Mouse (Mus musculus): Measurements from ENCODE around the gene Pdzd7.

The Pdzd7 gene

DNA sequence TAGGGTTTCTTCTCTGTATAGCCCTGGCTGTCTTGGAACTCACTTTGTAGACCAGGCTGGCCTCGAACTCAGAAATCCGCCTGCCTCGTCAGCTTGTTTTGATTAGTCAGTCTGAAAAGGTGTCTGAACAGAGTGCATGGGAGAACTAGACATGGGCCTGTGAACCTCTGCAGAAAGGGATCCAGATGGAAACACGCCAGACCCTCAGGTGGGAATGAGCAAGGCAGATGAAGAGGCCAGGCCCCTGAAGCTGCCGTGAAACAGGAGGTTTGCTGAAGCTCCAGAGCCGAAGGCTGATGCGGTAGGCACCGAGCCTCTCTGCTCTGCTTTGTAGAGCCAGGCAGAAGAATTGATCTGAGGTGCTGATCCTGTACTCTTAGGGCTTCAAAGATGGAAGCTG, 33.3 kb downstream of the Pdzd7 start:
- no peak for DNase-seq

DNA sequence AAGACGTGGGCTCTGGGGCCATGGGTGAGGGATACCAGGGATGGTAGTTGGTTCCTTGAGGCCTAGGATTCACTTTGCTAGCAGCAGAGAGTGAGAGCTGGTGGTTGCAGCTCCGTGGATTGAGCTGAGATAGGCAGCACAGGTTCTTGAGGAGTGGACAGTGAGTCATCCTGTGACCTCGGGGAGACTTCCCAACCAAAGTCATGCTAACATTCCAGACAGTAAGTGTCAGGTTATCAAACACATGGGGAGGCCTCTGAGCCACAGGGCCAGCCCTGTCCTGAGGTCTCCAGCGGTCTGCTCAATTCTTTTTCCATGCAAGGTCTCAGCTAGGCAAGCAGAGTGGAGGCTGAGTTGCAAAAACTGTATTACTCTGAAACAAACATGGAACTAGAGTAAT, 34.9 kb downstream of the Pdzd7 start:
- no peak for DNase-seq

DNA sequence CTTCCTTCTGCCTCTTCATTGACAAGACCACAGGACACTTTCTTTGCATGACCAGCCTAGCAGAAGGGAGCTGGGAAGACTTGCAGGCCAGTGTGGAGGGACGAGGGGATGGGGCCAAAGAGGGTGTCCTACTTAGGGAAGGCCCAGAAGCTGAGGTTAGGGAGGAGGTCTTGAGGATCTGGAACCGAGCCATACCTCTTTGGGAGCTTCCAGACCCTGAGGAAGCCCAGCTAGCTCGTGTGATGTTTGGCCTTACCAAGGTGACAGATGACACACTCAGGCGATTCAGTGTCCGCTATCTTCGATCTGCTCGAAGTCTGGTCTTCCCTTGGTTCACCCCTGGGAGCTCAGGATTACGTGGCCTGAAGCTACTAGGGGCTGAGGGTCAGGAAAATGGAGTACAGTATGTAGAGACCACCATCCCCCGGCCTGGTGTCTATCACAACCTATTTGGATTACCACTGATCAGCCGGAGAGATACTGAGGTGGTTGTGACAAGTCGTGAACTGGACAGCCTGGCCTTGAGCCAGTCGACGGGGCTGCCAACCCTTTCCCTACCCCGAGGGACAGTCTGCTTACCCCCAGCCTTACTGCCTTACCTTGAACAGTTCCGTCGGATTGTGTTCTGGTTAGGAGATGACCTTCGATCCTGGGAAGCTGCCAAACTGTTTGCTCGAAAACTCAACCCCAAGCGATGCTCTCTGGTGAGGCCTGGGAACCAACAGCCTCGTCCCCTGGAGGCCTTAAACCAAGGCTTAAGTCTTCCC, 37.9 kb downstream of the Pdzd7 start:
- no peak for DNase-seq

DNA sequence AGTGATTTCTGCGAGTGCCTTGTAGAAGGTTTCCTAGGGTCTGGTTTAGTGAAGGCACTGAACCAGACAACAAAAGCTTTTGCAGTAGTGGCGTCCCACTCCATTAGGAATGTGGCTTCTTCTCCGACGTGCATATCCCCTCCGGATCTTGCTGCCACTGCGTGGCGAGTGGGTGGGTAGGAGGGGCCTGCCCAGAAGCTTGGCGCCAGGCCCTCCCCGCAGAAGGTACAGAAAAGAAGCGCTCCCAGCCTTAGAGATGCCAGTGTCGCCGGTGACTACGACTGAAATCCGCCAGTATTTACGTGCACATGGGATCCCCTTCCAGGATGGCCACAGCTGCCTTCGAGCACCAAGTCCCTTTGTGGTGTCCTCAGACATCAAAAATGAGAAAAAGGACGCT, 38.5 kb downstream of the Pdzd7 start:
- DNase-seq: no peak

DNA sequence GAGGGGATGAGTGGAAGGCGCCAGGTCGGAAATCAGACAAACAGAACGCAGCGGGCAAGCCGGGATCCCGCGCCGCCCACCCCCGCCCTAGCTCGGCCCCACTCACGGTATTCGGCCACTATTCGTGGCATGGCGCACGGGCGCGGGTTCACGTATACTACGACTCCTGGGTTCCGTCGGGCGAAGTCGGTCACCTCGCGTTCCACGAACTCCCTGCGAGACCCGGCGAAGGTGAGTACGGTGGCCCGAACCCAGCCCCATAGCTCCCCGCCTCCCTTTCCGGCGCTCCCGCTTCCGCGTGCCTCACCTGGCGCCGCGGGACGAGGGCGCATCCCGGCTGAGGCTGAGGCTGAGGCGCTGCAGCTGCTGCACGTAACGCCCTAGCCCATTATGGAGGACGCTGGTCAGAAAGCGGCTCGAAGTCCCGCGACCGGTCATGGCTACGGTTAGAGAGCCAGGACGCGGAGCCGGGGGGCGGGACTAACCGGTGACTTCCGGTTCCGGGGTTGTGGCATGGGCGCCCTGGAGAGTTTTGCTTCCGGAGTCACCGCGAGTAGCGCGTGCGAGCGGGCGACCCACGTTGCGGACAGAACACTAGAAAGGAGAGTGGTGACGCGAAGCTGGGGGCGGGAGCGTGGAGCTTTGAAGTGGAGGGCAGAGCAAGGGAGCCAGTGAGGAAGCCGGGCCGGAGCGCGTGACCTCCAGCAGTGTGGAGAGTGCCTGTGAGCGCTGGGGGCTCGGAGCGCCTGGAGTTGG, 39.4 kb downstream of the Pdzd7 start, which contains the start of gene Mrpl43:
Gene Mrpl43, minus strand, starts transcription at position 486 of the 756 bp plus-strand sequence.
- peak; percentile 98 for DNase-seq

DNA sequence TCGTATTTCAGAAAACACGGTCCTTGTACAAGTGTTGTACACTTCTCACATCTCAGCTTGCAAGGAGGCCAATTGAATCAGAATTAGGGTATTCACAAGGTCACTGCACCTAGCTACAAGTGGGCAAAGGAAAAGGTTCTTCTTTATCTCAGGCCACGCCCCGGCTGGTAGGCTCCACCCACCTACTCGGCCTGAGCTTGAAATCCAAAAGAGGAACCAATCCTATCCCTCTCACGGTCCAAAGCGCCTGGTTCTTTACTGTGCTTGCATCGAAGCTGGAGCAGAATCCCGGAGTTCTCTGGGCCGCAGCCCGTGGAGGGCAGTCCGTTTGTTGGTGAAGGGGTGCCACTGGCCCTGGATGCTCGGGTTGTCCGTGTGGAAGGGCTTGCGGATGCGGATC, 40.1 kb downstream of the Pdzd7 start, which contains the start of gene Twnk:
Gene Twnk, plus strand, starts transcription at position 220 of the 400 bp plus-strand sequence.
- DNase-seq: peak; percentile 76

DNA sequence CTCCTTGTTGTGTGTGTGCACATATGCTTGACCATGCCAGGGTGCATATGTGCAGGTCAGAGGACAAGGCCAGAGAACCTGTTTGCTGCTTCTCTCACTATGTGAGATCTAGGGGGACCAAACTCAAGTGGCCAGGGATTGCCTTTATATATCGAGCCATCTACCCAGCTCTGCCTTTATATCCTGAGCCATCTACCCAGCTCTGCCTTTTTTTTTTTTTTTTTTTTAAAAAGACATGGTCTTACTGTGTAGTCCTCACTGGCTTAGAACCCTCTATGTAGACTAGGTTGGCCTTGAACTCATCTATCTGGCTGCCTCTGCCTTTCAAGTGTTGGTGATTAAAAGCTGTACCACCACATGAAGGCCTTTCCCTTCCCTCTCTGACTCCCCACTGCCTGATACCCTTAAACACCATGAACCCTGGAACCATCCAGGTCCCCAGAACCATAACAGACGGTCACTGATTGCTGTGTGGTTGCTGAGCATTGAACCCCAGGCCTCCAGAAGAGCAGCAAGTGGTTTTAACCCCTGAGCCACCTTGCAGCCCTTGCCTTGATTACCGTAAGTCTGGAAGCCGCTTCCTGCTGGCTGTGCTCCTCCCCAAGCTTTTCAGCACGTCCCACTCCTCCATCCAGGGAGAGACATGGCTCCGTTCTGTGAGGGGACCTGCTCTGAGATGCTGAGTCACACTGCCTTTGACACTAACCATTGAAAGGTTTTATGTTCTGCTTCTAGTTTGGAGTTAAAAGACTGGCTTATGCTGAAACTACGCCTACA, 41.6 kb downstream of the Pdzd7 start:
- DNase-seq: no peak

GRCm38 (mm10) chr19:45002301-45002700, 43.2 kb downstream of the Pdzd7 start:
- DNase-seq: no peak

DNA sequence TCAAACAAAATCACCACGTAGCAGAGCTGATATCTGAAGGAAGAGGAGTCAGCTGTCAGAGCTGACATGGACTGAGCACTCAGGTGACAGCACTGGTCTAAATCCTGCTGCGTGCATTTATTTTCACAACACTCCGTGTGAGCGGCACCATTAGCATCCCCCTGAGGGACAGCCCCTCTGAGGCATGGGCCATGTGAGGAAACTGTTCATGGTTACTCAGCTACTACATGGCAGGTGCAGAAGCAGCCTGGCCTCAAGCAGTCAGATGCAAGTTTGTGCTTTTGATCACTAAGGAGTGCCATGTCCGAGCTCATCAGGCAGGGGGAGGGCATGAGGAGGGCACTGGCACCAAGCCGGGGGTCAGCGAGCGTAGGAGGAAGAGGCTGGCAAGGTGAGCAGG, 45.9 kb downstream of the Pdzd7 start:
- DNase-seq: no peak

- no peak for DNase-seq
Measured at GRCm38 (mm10) chr19:44997786-44998185, 47.7 kb downstream of the Pdzd7 start.

DNA sequence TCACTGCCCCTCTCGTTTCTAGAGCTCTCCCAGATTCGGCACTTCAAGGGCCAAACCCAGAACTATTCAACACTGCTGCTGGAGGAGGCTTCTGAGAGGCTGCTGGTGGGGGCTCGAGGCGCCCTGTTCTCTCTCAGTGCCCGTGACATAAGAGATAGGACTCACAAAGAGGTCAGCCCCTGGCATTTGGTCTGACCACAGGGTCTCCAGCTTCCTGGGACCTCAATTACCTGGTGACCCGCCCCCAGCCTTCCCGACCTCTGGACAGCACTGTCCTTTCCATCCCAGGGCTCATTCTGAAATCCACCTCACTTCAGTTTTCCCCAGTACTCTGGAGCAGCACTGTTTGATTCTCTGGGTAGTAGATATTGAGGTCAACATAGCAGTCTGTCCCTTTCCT, 52.8 kb downstream of the Pdzd7 start:
- DNase-seq: no peak

DNA sequence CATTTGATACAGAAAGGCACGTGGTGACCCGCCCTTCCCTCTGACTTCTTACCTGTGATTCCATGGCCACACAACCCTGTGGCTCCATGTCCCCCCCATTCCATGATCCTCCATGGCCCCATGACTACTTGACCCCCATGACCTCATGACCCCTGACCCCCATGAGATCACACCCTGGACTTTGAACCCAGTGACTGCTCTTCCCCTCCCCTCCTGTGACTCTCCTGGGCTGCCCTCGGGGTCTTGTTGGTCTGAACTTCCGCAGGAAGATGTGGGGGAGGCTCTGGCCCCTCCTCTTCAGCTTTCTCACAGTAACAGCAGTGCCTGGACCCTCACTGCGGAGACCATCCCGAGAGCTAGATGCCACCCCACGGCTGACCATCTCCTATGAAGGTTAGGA, 53.3 kb downstream of the Pdzd7 start:
- no peak for DNase-seq

- no peak for DNase-seq
Measured at GRCm38 (mm10) chr19:44991031-44991430, 54.5 kb downstream of the Pdzd7 start.

DNA sequence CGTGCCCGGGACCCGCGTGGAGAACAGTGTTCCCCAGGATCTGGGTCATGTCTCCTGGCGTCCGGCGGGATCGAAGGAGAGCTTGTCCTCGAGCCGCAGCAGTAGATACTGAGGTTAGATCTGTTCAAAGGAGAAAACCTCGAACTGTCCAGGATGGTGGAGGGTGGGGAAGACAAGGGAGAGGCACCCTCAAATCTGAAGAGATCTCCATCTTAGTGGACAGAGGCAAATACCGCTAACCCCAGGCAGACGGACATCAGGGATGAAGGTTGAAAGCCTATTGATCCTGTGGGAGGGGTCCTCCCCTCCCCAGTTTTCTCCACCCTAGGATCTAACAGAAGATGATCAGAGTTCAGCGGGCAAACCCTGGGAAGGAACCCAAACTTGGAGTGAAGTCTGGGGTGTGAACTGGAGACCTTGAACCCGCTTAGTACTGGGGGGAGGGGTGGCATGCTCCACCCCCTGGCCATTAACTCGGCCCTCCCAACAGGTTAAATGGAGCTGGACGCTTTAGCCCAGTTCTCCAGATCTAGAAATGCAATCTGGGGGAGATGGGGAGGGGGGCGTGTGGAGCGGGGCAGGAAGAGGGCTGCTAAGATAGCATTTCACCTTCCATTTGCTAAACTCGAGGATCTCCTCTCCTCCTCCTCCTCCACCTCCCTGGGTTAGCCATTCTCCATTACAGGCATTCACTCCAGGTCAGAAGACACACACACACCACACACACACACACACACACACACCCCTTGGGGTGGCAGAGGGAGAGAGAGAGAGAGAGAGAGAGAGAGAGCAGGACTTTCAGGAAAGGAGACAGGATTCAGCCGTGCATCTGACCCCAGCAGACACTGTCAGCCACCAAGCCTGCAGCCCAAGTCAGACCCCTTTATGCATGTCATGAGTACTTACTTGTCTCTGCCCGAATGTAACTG, 55.7 kb downstream of the Pdzd7 start:
- DNase-seq: no peak

- peak; percentile 52 for DNase-seq
Measured at GRCm38 (mm10) chr19:44988831-44989566, 56.5 kb downstream of the Pdzd7 start, which contains the start of gene Sema4g. Gene Sema4g, plus strand, starts transcription at chr19:44989101.

DNA sequence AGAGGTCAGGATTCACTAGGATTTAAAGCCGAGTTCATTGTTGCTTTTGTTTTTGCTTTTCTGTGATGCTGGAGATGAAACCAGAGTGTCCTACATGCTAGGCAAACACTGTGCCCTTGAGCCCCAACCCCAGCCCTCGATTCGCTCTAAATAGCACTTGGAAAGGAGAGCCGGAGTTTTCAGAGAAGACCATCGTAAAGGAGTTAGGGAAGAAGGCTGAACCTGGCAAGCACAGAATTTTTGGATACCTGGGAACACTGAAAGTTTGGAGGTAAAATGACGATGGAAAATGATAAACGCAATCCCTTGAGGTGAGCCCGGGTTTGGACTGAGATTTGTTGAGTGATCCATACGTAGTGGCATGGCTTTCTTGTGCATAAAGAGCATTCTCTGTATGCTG, 57.2 kb downstream of the Pdzd7 start:
- DNase-seq: no peak

DNA sequence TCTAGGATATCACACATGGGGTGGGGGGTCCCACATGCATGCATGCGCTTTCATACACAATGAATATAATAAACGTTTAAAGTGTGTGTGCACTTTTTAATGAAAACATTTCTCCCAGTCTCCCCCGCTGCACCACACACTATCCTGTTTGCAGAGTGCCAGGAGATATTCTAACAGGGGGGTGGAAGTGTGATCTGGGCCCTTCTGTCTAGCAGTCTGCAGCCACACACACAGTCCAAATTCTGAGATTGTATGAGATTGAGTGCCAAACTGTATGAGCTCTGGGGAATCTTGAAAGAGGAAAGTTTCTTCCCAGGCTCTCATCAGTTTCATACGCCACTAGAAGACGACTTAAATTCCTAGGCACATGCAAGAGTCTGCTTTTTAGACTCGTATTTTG, 57.7 kb downstream of the Pdzd7 start:
- no peak for DNase-seq

- no peak for DNase-seq
Measured at GRCm38 (mm10) chr19:44987004-44987403, 58.5 kb downstream of the Pdzd7 start.

- no peak for DNase-seq
Measured at GRCm38 (mm10) chr19:44985159-44985988, 60.1 kb downstream of the Pdzd7 start.

- no peak for DNase-seq
Measured at GRCm38 (mm10) chr19:44984420-44984819, 61.1 kb downstream of the Pdzd7 start.

DNA sequence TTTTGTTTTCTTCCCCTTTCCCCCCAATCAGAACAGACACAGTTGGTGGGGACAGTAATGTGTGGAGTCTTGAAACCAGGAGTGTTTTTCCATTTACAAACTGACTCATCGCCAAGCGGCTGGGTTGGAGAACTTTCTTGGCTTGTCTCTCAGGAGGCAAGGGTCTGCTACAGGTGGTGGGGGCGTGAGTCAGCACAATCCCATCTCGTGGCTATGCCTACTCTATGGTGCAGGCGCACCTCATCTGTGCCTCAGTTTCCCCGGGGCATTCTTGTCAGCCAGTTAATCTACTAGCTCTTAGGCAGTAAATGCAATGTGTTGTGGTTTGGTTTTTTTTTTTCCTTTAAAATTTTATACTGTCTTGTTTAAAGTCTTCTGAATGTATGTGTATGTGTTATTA, 62.2 kb downstream of the Pdzd7 start:
- no peak for DNase-seq
